Mouse (Mus musculus) myocyte (in vitro differentiated cells): ENCODE measurements at regions not wholly inside any gene's neighbourhood (a gene's known extent, or its start where the extent isn't known, plus 50 kb on each side); places are given as distances from the start of the nearest gene placed in this dataset.

Experiments
- H3K27me3 ChIP-seq: one replicate; pipeline ENCODE4 v1.6.1; 2011; ENCODE audit not compliant: control insufficient read depth, insufficient read depth, insufficient read length
- H3K36me3 ChIP-seq: one replicate; pipeline ENCODE4 v1.6.1; 2011; ENCODE audit not compliant: control insufficient read depth, insufficient read depth
- H3K4me2 ChIP-seq: one replicate; pipeline ENCODE4 v1.6.1; 2011; ENCODE audit warnings: low read depth, control low read depth
- H3K4me3 ChIP-seq: one replicate; pipeline ENCODE4 v1.5.1; 2011; ENCODE audit warnings: mild to moderate bottlenecking, control low read depth, moderate library complexity
- H3K79me2 ChIP-seq: one replicate; pipeline ENCODE4 v1.6.1; 2011; ENCODE audit not compliant: control insufficient read depth, insufficient read depth
- H3ac ChIP-seq: one replicate; pipeline ENCODE4 v1.6.1; 2011; ENCODE audit not compliant: control insufficient read depth, insufficient read length
- CEBPB ChIP-seq: IDR thresholded peaks from 2 replicates; pipeline ENCODE4 v1.6.1; 2011; ENCODE audit warnings: mild to moderate bottlenecking, moderate library complexity; ENCODE audit not compliant: poor library complexity, insufficient read depth, severe bottlenecking
- E2F4 ChIP-seq: IDR thresholded peaks from one replicate; pipeline ENCODE4 v1.6.1; 2011; ENCODE audit warnings: mild to moderate bottlenecking, control low read depth, moderate library complexity; ENCODE audit not compliant: insufficient read depth
- MAX ChIP-seq: IDR thresholded peaks from one replicate; pipeline ENCODE4 v1.6.1; 2011; ENCODE audit warnings: low read depth, mild to moderate bottlenecking, control low read depth
- MYOD1 ChIP-seq, 3 experiments: IDR thresholded peaks; one replicate each; pipeline ENCODE4 v1.6.1; 2011; ENCODE audit warnings: control low read depth in 2 of 3, low read depth in 2 of 3, mild to moderate bottlenecking in 2 of 3, moderate library complexity in 1 of 3; ENCODE audit not compliant: insufficient read length in 2 of 3, control insufficient read depth in 1 of 3
- MYOG ChIP-seq, 3 experiments: IDR thresholded peaks; one replicate each; pipeline ENCODE4 v1.6.1; 2011; ENCODE audit warnings: control low read depth in 2 of 3, low read depth in 2 of 3, mild to moderate bottlenecking in 2 of 3; ENCODE audit not compliant: insufficient read length in 2 of 3, control insufficient read depth in 1 of 3, insufficient read depth in 1 of 3
- POLR2A ChIP-seq: IDR thresholded peaks from one replicate; pipeline ENCODE4 v1.6.1; 2011; ENCODE audit warnings: low read depth, mild to moderate bottlenecking, control low read depth, moderate library complexity; ENCODE audit not compliant: insufficient read length
- POLR2AphosphoS2 ChIP-seq: IDR thresholded peaks from one replicate; pipeline ENCODE4 v1.6.1; 2011; ENCODE audit warnings: low read depth, control low read depth; ENCODE audit not compliant: insufficient read length
- REST ChIP-seq: IDR thresholded peaks from one replicate; pipeline ENCODE4 v1.6.1; 2011; ENCODE audit warnings: mild to moderate bottlenecking, control low read depth, moderate library complexity; ENCODE audit not compliant: insufficient read depth, insufficient read length
- SRF ChIP-seq: IDR thresholded peaks from one replicate; pipeline ENCODE4 v1.6.1; 2011; ENCODE audit warnings: low read depth; ENCODE audit not compliant: control insufficient read depth, insufficient read length
- TCF12 ChIP-seq: IDR thresholded peaks from one replicate; pipeline ENCODE4 v1.6.1; 2011; ENCODE audit warnings: mild to moderate bottlenecking, control low read depth; ENCODE audit not compliant: poor library complexity, insufficient read depth, severe bottlenecking
- TCF3 ChIP-seq: IDR thresholded peaks from one replicate; pipeline ENCODE4 v1.6.1; 2011; ENCODE audit warnings: low read depth, control low read depth; ENCODE audit not compliant: insufficient read length
- USF1 ChIP-seq: IDR thresholded peaks from one replicate; pipeline ENCODE4 v1.6.1; 2011; ENCODE audit warnings: low read depth, mild to moderate bottlenecking, control low read depth, moderate library complexity

DNA sequence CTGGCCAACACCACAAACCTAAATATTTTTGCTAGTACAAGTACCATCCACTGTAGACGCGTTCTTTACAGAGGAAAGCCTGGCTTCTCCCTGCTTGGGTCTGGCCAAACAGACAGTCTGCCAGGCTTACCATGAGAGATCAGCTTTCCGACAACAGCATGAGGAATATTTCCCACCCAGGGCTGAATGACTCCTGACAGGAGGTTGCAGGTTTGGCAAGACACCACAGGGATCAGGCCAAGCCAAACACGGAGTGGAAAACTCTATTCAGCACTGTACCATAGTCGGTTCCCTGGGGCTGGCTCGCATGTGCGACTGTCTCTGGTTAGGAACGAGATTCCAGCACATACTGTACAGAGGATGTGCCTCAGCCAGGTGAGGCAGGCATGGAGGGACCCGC lies 140.7 kb upstream of the Supt20 start:
- H3ac ChIP-seq = no peak overlapping the region

DNA sequence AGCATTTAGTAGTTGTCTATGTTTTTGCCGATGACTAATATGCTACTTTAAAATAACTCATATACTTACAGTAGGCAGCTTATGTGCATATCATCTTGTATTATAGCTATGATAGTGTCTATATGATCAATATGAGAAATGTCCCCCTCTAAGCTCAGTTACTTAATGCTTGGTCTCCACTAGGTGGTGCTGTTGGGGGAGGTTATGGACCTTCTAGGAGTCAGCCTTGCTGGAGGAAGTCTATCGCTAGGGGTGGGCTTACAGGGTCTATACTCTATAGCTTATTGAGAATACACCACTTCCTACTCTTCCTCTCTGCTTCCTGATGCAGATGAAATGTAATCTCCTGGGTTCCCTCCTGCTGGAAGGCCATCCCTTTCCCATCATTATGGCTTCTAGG lies 136.7 kb upstream of the Supt20 start:
- H3K4me3 ChIP-seq = no peak overlapping the region

More for the DNA sequence above, 140.7 kb upstream of the Supt20 start:
- no peaks in the 10 kb centered on the region for H3K79me2 ChIP-seq
- TF ChIP-seq MYOD1 (IDR thresholded peaks at IDR 0.05; ENCODE audit: control insufficient read depth in 1 of 3, insufficient read length in 2 of 3, low read depth in 2 of 3) (no peak), TCF3 (no peak), SRF (no peak), MAX (no peak), POLR2AphosphoS2 (no peak), TCF12 (no peak), USF1 (no peak), CEBPB (no peak), E2F4 (no peak), MYOG (IDR thresholded peaks at IDR 0.05; ENCODE audit: control insufficient read depth in 1 of 3, insufficient read depth in 1 of 3, insufficient read length in 2 of 3, low read depth in 2 of 3) (no peak), POLR2A (no peak), REST (no peak)
- no peak overlapping the region for H3K4me2 ChIP-seq
- H3K36me3 ChIP-seq = no peaks in the 10 kb centered on the region
- no peaks in the 10 kb centered on the region for H3K27me3 ChIP-seq
- no peak overlapping the region for H3K4me3 ChIP-seq

DNA sequence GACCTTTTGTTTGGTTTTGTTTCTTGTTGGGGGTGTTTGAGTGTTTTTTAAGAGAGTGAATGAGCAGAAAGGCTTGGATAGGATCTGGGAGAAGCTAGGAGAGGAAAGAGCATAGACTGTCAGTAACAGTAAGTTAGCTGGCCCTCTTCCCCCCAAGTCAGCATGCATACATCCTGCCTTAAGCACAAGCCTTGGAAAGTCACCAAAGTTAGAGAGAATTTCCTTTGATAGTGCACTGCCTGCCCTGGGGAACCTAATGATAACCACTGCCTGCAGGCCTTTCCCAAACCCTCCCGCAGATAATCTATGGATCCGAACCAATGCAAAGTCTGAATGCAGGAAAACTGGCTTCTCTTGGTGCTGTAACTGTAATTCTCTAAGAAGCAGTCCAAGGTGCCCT lies 133.6 kb upstream of the Supt20 start:
- TF ChIP-seq TCF3 (no peak), REST (no peak), SRF (no peak), MYOD1 (IDR thresholded peaks at IDR 0.05; ENCODE audit: control insufficient read depth in 1 of 3, insufficient read length in 2 of 3, low read depth in 2 of 3) (no peak), USF1 (no peak), MAX (no peak), CEBPB (no peak), E2F4 (no peak), MYOG (IDR thresholded peaks at IDR 0.05; ENCODE audit: control insufficient read depth in 1 of 3, insufficient read depth in 1 of 3, insufficient read length in 2 of 3, low read depth in 2 of 3) (no peak), POLR2AphosphoS2 (no peak), TCF12 (no peak), POLR2A (no peak)
- Histone ChIP-seq H3K27me3 (no peaks in the 10 kb centered on the region), H3K36me3 (no peaks in the 10 kb centered on the region), H3K4me3 (no peak overlapping the region), H3ac (no peak overlapping the region), H3K4me2 (no peak overlapping the region), H3K79me2 (no peaks in the 10 kb centered on the region)

More for the DNA sequence above, 136.7 kb upstream of the Supt20 start:
- H3K27me3 ChIP-seq = no peaks in the 10 kb centered on the region
- H3K36me3 ChIP-seq = no peaks in the 10 kb centered on the region
- no peak overlapping the region for H3ac ChIP-seq
- H3K79me2 ChIP-seq = no peaks in the 10 kb centered on the region
- no peak for TF ChIP-seq REST
- no peak for TF ChIP-seq CEBPB
- no peak for TF ChIP-seq SRF
- no peak for TF ChIP-seq POLR2A
- no peak for TF ChIP-seq TCF3
- no peak for TF ChIP-seq TCF12
- no peak for TF ChIP-seq POLR2AphosphoS2
- no peak for TF ChIP-seq USF1
- TF ChIP-seq E2F4 = no peak
- no peak for TF ChIP-seq MAX
- no peak for TF ChIP-seq MYOD1 (IDR thresholded peaks at IDR 0.05; ENCODE audit: control insufficient read depth in 1 of 3, insufficient read length in 2 of 3, low read depth in 2 of 3)
- TF ChIP-seq MYOG (IDR thresholded peaks at IDR 0.05; ENCODE audit: control insufficient read depth in 1 of 3, insufficient read depth in 1 of 3, insufficient read length in 2 of 3, low read depth in 2 of 3) = no peak
- no peak overlapping the region for H3K4me2 ChIP-seq

DNA sequence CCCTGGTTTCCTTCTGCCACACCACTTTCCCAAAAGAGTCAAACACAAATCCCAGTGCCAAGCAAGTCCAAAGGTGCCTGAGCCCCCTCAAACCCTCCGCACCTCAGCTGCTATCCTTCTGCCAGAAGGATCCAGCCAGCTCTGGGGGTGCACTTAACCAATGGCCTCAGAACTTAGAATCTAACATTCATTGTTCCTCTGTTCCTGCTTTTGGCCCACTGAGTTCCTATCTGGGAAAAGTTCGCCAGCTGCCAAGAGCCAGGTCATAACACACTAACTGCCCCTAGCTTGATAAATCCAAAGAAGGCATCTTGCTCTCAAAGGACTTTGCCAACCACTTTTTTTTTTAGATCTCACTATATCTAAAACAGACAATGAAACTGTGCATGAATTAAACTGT lies 133.1 kb upstream of the Supt20 start:
- Histone ChIP-seq H3K4me3 (no peak overlapping the region), H3K4me2 (no peak overlapping the region), H3K27me3 (no peaks in the 10 kb centered on the region), H3K79me2 (no peaks in the 10 kb centered on the region), H3ac (no peak overlapping the region), H3K36me3 (no peaks in the 10 kb centered on the region)
- TF ChIP-seq REST = no peak
- TF ChIP-seq TCF12 = no peak
- TF ChIP-seq TCF3 = no peak
- TF ChIP-seq E2F4 = no peak
- TF ChIP-seq POLR2AphosphoS2 = no peak
- TF ChIP-seq USF1 = no peak
- no peak for TF ChIP-seq MYOD1 (IDR thresholded peaks at IDR 0.05; ENCODE audit: control insufficient read depth in 1 of 3, insufficient read length in 2 of 3, low read depth in 2 of 3)
- no peak for TF ChIP-seq CEBPB
- no peak for TF ChIP-seq POLR2A
- no peak for TF ChIP-seq MYOG (IDR thresholded peaks at IDR 0.05; ENCODE audit: control insufficient read depth in 1 of 3, insufficient read depth in 1 of 3, insufficient read length in 2 of 3, low read depth in 2 of 3)
- no peak for TF ChIP-seq MAX
- TF ChIP-seq SRF = no peak
